Mouse (Mus musculus) ES-E14 (cell line): ENCODE results near the gene Zfp37.
"Not testable (repeated sequence)": the region's sequence is repeated elsewhere in the genome, so short reads cannot be mapped to it uniquely, and the experiment has no call there.

Source experiments
- HCFC1 ChIP-seq: IDR thresholded peaks from 2 replicates; pipeline ENCODE4 v1.6.1; 2012; ENCODE audit warnings: low read length, inconsistent platforms, borderline replicate concordance; ENCODE audit not compliant: insufficient read depth
- ZC3H11A ChIP-seq: IDR thresholded peaks from 2 replicates; pipeline ENCODE4 v1.6.1; 2012; ENCODE audit warnings: low read depth, mild to moderate bottlenecking, inconsistent platforms, low read length, borderline replicate concordance

- TF ChIP-seq HCFC1, ZC3H11A: not testable (repeated sequence)
These were observed 35.2 kb upstream of the Zfp37 start for GRCm38 (mm10) chr4:62266016-62266415.
